Mouse (Mus musculus) limb, embryonic 12.5 days (tissue): ENCODE measurements around the gene Gpr15. TPM values are rescaled to one million over a fixed set of nuclear protein-coding genes. Genes with fewer than 3 reads are reported as not detected.

Experiments used
- ATAC-seq: fragments of 200-750 bp; cut with Nextera tagmentation; 2 replicates; pipeline ENCODE4 v1.8.0; 2017; ENCODE audit warnings: low read depth, moderate TSS enrichment; ENCODE audit not compliant: insufficient number of reproducible peaks, insufficient read depth, low FRiP score, low TSS enrichment
- H3K27ac ChIP-seq: fragments of 300-500 bp; sonication (generic); 2 replicates; pipeline ENCODE4 v1.5.1; 2016; ENCODE audit warnings: mild to moderate bottlenecking, moderate library complexity
- H3K27me3 ChIP-seq: fragments of 300-500 bp; sonication (generic); 2 replicates; pipeline ENCODE4 v1.6.1; 2016; ENCODE audit warnings: mild to moderate bottlenecking, moderate library complexity
- H3K36me3 ChIP-seq: fragments of 300-500 bp; sonication (generic); 2 replicates; pipeline ENCODE4 v1.6.1; 2016; ENCODE audit warnings: mild to moderate bottlenecking, moderate library complexity
- H3K4me1 ChIP-seq: fragments of 300-500 bp; sonication (generic); replicated peaks from 2 replicates; pipeline ENCODE4 v1.6.1; 2016
- H3K4me2 ChIP-seq: fragments of 300-500 bp; sonication (generic); 2 replicates; pipeline ENCODE4 v1.6.1; 2016; ENCODE audit warnings: mild to moderate bottlenecking, moderate library complexity
- H3K4me3 ChIP-seq: fragments of 300-500 bp; sonication (generic); replicated peaks from 2 replicates; pipeline ENCODE4 v1.5.1; 2016; ENCODE audit warnings: mild to moderate bottlenecking
- H3K9ac ChIP-seq: fragments of 300-500 bp; sonication (generic); replicated peaks from 2 replicates; pipeline ENCODE4 v1.6.1; 2016; ENCODE audit warnings: mild to moderate bottlenecking, moderate library complexity
- H3K9me3 ChIP-seq: fragments of 300-500 bp; sonication (generic); 2 replicates; pipeline ENCODE4 v1.6.1; 2016; ENCODE audit warnings: mild to moderate bottlenecking, moderate library complexity
- WGBS: fragments of 180-500 bp; shearing (Covaris S2); methylation state at CpG from one replicate; pipeline ENCODE4 v1.1.7; 2016; 5-methylcytosine and 5-hydroxymethylcytosine counted together
- polyA plus RNA-seq: library from polyadenylated mRNA; unstranded; fragments of >200 nt; fragmentation: Nextera tagmentation; extraction: Ambion mirVana; gene quantifications from 2 replicates; pipeline ENCODE4 v1.2.1, GENCODE M21; 2016

Gene Gpr15
- polyA plus RNA-seq: not detected in 2 replicates

DNA sequence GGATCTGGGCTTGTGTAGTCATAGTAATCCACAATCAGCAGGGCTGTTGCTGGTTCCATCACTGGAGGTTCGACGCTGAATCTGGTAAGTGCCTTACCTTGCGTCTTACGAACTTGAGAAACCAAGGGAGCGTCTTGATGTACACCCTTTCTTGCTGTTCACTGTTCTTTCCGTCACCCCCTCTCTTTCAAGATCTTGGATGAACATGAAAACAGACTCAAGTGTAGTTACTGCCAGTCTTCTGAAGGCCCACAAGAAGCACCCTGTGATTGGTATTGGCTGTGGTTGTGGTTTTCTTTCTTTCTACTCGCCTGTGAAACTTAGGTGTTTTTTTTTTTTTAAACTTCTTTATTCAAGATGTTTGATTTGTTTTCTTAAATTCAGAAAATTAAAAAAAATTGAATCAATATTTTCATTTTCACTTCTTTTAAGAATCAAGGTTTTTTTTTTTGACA lies at the start of gene Gpr15:
Gpr15 (minus strand) TSS at position 405 of the 455 bp plus-strand sequence.
- 90% methylated on average over 7 of the region's 7 CpGs for WGBS
- ATAC-seq: no peak
- H3K4me3 ChIP-seq: no peak within 1 kb of the TSS
- H3K36me3 ChIP-seq: no peaks in the 10 kb centered on the region
- no peak within 1 kb of the TSS for H3K9ac ChIP-seq
- no peaks in the 10 kb centered on the region for H3K27me3 ChIP-seq
- no peaks in the 10 kb centered on the region for H3K9me3 ChIP-seq
- no peaks in the 10 kb centered on the region for H3K4me1 ChIP-seq
- H3K27ac ChIP-seq: no peak within 1 kb of the TSS
- H3K4me2 ChIP-seq: no peak within 1 kb of the TSS

DNA sequence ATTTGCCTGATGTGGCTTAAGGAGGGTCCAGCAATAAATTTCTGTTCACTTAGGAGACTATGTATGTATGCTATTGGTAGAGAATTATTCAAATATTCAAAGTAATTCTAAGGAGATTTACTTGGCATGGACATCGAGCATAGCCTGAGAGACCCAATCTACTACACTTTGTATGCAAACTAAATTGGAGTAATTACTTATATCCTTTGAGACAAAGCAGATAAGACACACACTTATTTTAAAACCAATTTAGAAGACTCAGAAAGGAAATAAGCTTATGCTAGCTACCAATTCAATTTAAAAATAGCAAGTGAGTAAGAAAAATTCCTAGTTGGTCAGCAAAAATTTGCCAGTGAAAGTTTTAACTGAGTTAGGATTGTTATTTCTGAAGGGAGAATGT lies 44.2 kb upstream of the Gpr15 start, which contains the start of gene Olfr172:
Olfr172 (minus strand) TSS at position 101 of the 400 bp plus-strand sequence.
- ATAC-seq: no peak
- Histone ChIP-seq H3K4me2 (no peak within 1 kb of the TSS), H3K4me3 (no peak within 1 kb of the TSS), H3K9me3 (peaks cover 5% of the 10 kb centered on the region; the same call in 1 of the 2 replicates), H3K4me1 (no peaks in the 10 kb centered on the region), H3K27me3 (no peaks in the 10 kb centered on the region), H3K36me3 (no peaks in the 10 kb centered on the region), H3K27ac (no peak within 1 kb of the TSS), H3K9ac (no peak within 1 kb of the TSS)
- 75% methylated on average over 1 of the region's 1 CpGs for WGBS

DNA sequence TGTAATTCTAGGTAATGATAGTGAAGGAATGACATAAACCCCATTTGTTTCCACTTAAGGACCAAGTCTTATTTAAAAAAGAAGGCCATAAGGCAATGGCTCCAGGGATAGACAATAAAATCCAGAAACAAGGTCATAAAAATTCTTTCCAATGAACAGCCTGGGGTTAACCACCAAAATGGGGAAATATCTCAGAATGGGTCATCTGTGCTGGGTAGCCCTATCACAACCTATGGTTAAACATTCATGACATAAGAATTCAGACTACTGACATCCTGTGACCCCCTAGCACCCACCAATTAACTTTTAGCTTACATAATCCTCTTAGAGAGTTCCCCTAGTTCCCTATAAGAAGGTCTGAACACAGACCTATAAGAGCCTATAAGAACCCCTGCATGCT lies 37.3 kb upstream of the Gpr15 start:
- Histone ChIP-seq H3K4me3 (no peak overlapping the region), H3K27ac (no peak overlapping the region), H3K27me3 (no peaks in the 10 kb centered on the region), H3K9ac (no peak overlapping the region), H3K36me3 (no peaks in the 10 kb centered on the region), H3K9me3 (no peaks in the 10 kb centered on the region), H3K4me1 (0 out of 2 replicates have a peak, but pooled peaks cover 3% of the 10 kb centered on the region), H3K4me2 (no peak overlapping the region)
- ATAC-seq: no peak; the same call in 1 of the 2 replicates

DNA sequence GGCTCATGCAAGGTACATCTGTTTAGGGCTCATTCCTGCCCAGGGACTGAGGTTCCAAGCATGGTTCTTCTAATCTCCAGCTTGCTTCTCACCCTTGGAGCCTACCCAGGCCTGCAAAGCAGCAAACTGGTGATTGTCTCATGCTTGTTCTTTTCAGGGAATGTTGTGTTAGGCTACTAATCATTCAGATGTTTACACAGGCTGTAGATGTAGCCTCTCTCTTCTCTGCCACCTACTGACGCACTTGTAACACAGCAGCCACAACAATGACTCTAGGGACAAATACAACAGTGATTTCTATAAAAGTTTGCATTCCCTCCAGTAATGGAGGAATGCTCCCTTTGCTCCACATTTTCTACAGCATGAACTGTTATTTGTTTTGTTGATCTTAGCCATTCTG lies 32.4 kb upstream of the Gpr15 start:
- 0 out of 2 replicates have a peak, but pooled peaks cover 2% of the 10 kb centered on the region for H3K4me1 ChIP-seq
- H3K9me3 ChIP-seq: no peaks in the 10 kb centered on the region
- H3K36me3 ChIP-seq: no peaks in the 10 kb centered on the region
- 28% methylated on average over 1 of the region's 1 CpGs for WGBS
- no peak for ATAC-seq
- no peak overlapping the region for H3K27ac ChIP-seq
- no peak overlapping the region for H3K4me3 ChIP-seq
- H3K4me2 ChIP-seq: no peak overlapping the region
- no peak overlapping the region for H3K9ac ChIP-seq
- no peaks in the 10 kb centered on the region for H3K27me3 ChIP-seq

DNA sequence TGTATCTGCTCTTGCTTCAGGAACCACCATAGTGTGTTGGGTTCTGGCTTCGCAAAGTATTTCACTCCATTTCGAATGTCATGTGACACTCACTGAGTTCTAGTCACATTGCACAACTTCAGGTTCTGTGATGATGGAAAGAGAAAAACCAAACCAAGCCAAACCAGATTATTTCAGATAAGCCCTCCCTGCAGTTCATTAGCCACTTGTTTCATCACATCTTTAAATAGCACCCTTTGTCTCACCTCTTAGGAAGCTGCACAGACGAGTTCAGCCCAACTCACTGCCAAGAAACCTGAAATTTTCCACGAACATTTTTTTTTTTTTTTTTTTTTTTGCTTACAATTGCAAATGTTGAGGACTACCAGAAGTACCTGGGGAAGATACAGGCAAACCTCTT lies 27.8 kb upstream of the Gpr15 start:
- no peak for ATAC-seq
- Histone ChIP-seq H3K27me3 (no peaks in the 10 kb centered on the region), H3K4me2 (no peak overlapping the region), H3K4me1 (no peaks in the 10 kb centered on the region), H3K36me3 (no peaks in the 10 kb centered on the region), H3K27ac (no peak overlapping the region), H3K9ac (no peak overlapping the region), H3K9me3 (no peaks in the 10 kb centered on the region), H3K4me3 (no peak overlapping the region)
- WGBS: 71% methylated on average over 4 of the region's 4 CpGs

DNA sequence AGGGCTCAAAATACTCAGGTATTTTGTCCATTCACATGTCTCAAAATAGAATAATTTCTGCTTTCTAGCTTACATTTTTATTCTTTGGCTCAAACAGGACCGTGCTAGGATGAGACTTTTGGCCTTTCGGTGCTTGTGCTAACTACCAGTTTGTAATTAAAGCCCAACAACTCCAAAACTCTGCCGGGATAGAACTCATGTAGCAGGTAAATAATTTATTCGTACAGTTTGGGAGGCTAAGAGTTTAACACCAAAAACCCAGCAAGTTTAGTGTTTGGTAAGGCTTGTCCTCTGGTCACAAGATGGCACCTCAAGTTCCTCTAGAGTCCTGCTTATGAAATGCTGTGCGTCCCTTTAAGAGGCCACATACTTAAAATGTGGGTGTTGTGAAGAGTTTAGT lies 21.9 kb upstream of the Gpr15 start:
- WGBS: 93% methylated on average over 5 of the region's 5 CpGs
- Histone ChIP-seq H3K4me1 (no peaks in the 10 kb centered on the region), H3K36me3 (0 out of 2 replicates have a peak, but pooled peaks cover 1% of the 10 kb centered on the region), H3K4me3 (no peak overlapping the region), H3K9me3 (no peaks in the 10 kb centered on the region), H3K9ac (no peak overlapping the region), H3K27ac (no peak overlapping the region), H3K27me3 (no peaks in the 10 kb centered on the region), H3K4me2 (no peak overlapping the region)
- no peak for ATAC-seq

DNA sequence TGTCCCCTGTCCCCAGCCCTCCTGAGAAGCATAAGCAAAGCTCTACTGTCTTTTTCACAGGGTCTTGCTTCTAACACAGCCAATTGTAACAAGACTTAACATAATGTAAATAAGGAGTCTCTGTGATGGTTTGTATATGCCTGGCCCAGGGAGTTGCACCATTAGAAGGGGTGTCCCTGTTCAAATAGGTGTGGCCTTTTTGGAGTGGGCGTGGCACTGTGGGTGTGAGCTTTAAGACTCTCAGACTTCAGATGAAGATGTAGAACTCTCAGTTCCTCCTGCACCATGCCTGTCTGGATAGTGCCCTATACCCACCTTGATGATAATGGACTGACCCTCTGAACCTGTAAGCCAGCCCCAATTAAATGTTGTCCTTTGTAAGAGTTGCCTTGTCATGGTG lies 19.9 kb upstream of the Gpr15 start:
- H3K36me3 ChIP-seq: peaks cover 18% of the 10 kb centered on the region
- H3K4me3 ChIP-seq: no peak overlapping the region
- H3K9me3 ChIP-seq: no peaks in the 10 kb centered on the region
- no peak for ATAC-seq
- 90% methylated on average over 1 of the region's 1 CpGs for WGBS
- H3K9ac ChIP-seq: no peak overlapping the region
- H3K4me2 ChIP-seq: no peak overlapping the region
- no peaks in the 10 kb centered on the region for H3K4me1 ChIP-seq
- no peaks in the 10 kb centered on the region for H3K27me3 ChIP-seq
- H3K27ac ChIP-seq: no peak overlapping the region

DNA sequence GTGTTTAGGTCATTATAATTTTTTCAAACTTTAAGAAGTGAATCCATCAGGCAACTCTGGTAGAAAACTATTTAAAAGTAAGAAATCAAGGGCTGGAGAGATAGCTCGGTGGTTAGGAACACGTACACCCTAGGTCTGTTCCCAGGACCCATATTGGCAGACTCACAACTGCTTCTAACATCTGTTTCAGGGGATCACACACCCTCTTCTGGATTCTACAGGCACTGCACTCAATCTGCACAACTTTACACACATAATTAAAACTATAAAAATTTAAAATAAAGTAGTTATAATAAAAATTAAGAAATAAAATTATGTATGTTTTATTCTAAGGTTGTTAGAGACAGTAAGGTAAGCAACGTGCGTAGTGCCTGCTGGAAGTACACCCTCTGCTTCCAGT lies 19.3 kb upstream of the Gpr15 start:
- 78% methylated on average over 4 of the region's 4 CpGs for WGBS
- no peak for ATAC-seq
- no peak overlapping the region for H3K9ac ChIP-seq

DNA sequence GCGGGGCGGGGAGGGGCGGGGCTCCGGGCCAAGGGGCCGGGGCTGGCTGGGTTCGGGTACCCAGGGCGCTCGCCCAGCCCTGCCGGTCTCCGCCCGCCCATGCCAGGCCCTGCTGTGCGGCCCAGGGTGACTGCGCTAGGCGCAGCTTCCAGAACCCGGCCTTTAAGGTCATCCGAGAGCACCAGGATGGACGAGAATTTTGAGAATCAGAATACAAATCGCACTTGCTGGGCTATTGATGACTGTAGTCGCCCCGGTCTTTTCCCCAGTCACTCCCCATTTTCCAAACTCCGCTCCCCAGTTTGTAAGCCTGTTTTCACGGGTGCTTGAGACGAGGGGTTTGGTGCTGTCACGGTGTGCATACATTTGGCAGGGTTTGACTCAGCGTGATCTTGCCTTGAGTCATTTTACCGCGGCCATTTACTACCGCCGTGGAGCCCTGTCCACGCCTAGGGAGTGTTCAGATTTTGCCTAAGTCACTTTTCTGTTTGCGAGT lies 9.4 kb upstream of the Gpr15 start:
- Histone ChIP-seq H3K4me3 (peak overlapping the region; percentile 80), H3K4me1 (peaks cover 4% of the 10 kb centered on the region), H3K9me3 (no peaks in the 10 kb centered on the region), H3K9ac (peak overlapping the region; percentile 79), H3K36me3 (peaks cover 33% of the 10 kb centered on the region), H3K4me2 (peak overlapping the region; percentile 57), H3K27ac (peak overlapping the region; percentile 80), H3K27me3 (no peaks in the 10 kb centered on the region)
- peak; percentile 93 for ATAC-seq
- WGBS: under 1% methylated on average over 23 of the region's 31 CpGs

More for the DNA sequence above, 19.3 kb upstream of the Gpr15 start:
- Histone ChIP-seq H3K4me3 (no peak overlapping the region), H3K9me3 (no peaks in the 10 kb centered on the region), H3K4me1 (no peaks in the 10 kb centered on the region), H3K27ac (no peak overlapping the region), H3K27me3 (no peaks in the 10 kb centered on the region), H3K4me2 (no peak overlapping the region), H3K36me3 (peaks cover 24% of the 10 kb centered on the region)

DNA sequence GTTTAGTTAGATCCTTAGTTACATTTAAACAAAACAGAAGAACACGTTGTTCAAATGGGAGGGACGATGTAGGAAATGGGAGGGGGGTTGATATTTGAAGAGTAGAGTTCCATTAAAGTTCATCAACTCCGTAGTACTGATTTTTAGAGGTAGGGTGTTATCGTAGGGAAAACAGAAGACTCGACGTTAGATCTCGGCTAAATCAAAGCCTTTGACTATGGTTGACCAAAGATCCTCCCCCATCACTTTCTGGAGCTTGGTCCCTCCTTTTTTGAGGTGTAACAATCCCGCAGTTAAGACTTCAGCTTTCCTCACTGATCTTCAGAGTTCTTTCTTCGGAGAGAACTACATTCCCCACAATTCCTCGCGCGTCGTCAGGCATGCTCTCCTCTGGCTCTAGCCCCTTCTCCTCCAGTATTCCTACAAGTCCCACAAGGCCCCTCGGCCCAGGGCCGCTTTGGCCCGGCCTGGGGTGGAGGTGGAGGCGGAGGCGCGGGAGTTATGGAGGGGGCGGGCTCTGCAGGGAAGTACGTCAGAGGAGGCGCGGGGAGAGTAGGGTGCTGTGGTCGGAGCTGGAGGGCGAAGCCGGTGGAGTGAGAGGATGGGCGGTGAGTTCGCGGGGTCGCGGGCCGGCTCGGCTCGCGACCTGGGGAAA lies 8.7 kb upstream of the Gpr15 start, which contains the start of gene Cldnd1:
Cldnd1 (plus strand) TSS at position 434 of the 655 bp plus-strand sequence.
- Histone ChIP-seq H3K4me2 (peak within 1 kb of the TSS; percentile 57), H3K36me3 (peaks cover 27% of the 10 kb centered on the region)
- WGBS: 1% methylated on average over 35 of the region's 35 CpGs

DNA sequence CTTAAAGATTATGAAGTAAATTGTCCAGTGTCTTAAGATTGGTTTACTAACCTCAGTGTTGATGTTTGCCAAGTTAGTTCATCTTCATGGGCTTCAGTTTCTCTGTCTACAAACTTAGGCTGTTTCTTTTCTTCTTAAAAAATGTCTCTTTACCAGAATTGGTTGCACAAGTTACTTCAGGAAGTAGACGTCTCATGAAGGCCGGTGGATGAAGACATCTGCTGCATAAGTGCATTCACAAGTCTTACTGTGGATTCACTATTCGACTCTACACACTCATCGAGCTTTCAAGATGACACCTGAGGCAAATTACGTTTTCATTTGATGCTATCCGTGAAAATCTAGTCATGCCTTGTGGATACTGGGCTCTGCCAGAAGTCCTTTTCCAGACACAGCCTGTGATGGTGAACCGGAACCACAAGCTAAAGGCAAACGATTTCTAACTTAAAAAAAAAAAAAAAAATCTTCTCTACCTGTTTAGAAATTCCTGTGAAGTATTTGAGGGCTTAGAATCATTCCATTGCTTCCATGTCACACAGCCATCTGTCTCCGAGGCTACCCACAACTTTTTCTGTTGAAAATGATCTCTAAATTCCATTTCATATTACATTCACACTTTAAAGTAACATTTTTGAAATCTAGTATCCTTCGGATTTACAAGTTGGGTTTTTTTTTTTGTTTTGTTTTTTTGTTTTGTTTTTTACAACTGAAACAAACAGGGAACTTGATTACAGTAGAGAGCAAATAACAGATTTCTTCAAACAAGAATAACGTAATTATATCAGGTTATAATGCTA lies 8.0 kb upstream of the Gpr15 start:
- Histone ChIP-seq H3K9me3 (no peaks in the 10 kb centered on the region), H3K4me3 (peak overlapping the region; percentile 80; the same call in 1 of the 2 replicates), H3K4me1 (peaks cover 4% of the 10 kb centered on the region), H3K27me3 (no peaks in the 10 kb centered on the region), H3K9ac (no peak overlapping the region), H3K36me3 (peaks cover 20% of the 10 kb centered on the region), H3K27ac (no peak overlapping the region), H3K4me2 (peak overlapping the region; percentile 46)
- 81% methylated on average over 11 of the region's 11 CpGs for WGBS
- ATAC-seq: no peak

More for the DNA sequence above, 8.7 kb upstream of the Gpr15 start, which contains the start of gene Cldnd1:
- peak within 1 kb of the TSS; percentile 80 for H3K27ac ChIP-seq
- H3K9ac ChIP-seq: peak within 1 kb of the TSS; percentile 79
- H3K27me3 ChIP-seq: no peaks in the 10 kb centered on the region
- peak; percentile 100 for ATAC-seq
- H3K4me3 ChIP-seq: peak within 1 kb of the TSS; percentile 80
- peaks cover 4% of the 10 kb centered on the region for H3K4me1 ChIP-seq
- no peaks in the 10 kb centered on the region for H3K9me3 ChIP-seq
